Mouse (Mus musculus): ENCODE data around the gene Duox1. TPM values are rescaled to one million over a fixed set of nuclear protein-coding genes. Genes with fewer than 3 reads are reported as not detected.

The Duox1 gene
- 0.08 and 0.22 TPM in 2 replicates for polyA plus RNA-seq (2012; rRNA removed)

DNA sequence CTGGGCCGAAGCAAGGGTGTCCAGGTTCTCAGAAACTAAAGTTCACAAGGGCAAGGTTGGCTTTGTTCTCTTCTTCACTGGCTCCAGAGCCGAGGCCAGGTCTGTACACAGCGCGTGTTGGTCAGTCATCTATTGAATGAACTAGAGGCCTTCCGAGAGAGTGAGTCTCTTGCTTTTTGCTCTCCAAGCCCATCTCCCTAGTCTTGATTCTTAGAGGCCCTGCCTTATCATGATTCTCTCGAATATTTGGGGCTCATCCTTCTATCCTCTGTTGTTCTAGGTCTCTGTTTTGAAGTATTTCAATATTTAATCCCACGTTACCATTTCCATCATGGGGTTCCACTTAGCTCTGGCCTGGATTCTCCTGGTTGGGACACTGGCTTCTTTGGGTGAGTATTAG is at the start of gene Duox1:
TSS of gene Duox1 (plus strand) at position 301 of the 400 bp plus-strand sequence.
- no peak for DNase-seq (ENCODE audit: low read depth)
- TF ChIP-seq POLR2A (IDR thresholded peaks at IDR 0.05; ENCODE audit: borderline replicate concordance, extremely low read depth, insufficient read depth, insufficient read length, poor library complexity, severe bottlenecking) (no peak), CTCF (IDR thresholded peaks at IDR 0.05; ENCODE audit: borderline replicate concordance, extremely low read depth, insufficient read depth, insufficient read length) (no peak)

- DNase-seq (ENCODE audit: low read depth), result no peak
Observed at GRCm38 (mm10) chr2:122266407-122267193, 48.9 kb upstream of the Duox1 start.

DNA sequence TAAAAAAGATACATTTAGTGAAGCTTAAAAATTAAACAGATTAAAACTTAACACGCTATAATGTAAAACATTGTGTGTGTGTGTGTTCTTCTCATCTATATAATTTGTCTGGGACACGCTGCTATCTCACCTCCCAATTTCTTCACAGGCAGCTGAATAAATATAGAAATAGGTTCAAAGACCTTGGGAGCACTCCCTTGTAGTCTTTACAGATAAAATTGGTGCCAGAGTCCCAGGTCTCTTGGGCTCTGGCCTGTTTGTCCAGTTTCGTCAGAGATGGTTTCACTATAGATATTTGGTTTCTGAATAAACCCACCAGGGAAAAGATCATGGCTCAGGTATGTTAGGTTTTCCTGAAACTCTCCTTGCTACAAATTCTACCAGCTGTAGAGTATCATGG is 36.7 kb upstream of the Duox1 start:
- no peak for TF ChIP-seq CTCF (IDR thresholded peaks at IDR 0.05; ENCODE audit: borderline replicate concordance, extremely low read depth, insufficient read depth, insufficient read length)
- TF ChIP-seq POLR2A (IDR thresholded peaks at IDR 0.05; ENCODE audit: borderline replicate concordance, extremely low read depth, insufficient read depth, insufficient read length, poor library complexity, severe bottlenecking), result no peak
- DNase-seq (ENCODE audit: low read depth), result no peak

More at GRCm38 (mm10) chr2:122266407-122267193, 48.9 kb upstream of the Duox1 start:
- TF ChIP-seq POLR2A (IDR thresholded peaks at IDR 0.05; ENCODE audit: borderline replicate concordance, extremely low read depth, insufficient read depth, insufficient read length, poor library complexity, severe bottlenecking) (no peak), CTCF (IDR thresholded peaks at IDR 0.05; ENCODE audit: borderline replicate concordance, extremely low read depth, insufficient read depth, insufficient read length) (no peak)

GRCm38 (mm10) chr2:122284091-122284490 is 31.4 kb upstream of the Duox1 start:
- DNase-seq (ENCODE audit: low read depth), result no peak
- TF ChIP-seq POLR2A (IDR thresholded peaks at IDR 0.05; ENCODE audit: borderline replicate concordance, extremely low read depth, insufficient read depth, insufficient read length, poor library complexity, severe bottlenecking) (no peak), CTCF (IDR thresholded peaks at IDR 0.05; ENCODE audit: borderline replicate concordance, extremely low read depth, insufficient read depth, insufficient read length) (no peak)

GRCm38 (mm10) chr2:122286137-122286536 is 29.3 kb upstream of the Duox1 start:
- no peak for DNase-seq (ENCODE audit: low read depth)
- TF ChIP-seq CTCF (IDR thresholded peaks at IDR 0.05; ENCODE audit: borderline replicate concordance, extremely low read depth, insufficient read depth, insufficient read length), result no peak
- no peak for TF ChIP-seq POLR2A (IDR thresholded peaks at IDR 0.05; ENCODE audit: borderline replicate concordance, extremely low read depth, insufficient read depth, insufficient read length, poor library complexity, severe bottlenecking)

DNA sequence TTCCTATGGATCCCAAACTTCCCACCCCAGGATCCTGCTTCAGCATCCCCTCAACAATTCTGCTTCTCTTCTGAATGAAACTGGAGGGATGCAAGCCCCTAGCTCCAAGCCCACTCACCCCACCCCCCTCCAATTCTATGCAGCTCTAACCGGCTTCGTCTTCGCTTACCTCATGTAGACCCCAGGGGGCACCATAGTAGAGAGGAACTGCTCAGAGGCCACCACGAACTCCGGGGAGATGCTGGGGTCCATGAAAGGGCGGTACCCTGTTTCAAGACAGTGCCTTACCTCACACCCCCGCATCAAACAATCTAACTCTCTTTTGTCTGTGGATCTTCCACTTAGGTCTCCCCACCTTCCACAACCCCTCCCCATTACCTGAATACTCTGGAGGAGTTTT is 20.6 kb upstream of the Duox1 start:
- TF ChIP-seq POLR2A (IDR thresholded peaks at IDR 0.05; ENCODE audit: borderline replicate concordance, extremely low read depth, insufficient read depth, insufficient read length, poor library complexity, severe bottlenecking) (no peak), CTCF (IDR thresholded peaks at IDR 0.05; ENCODE audit: borderline replicate concordance, extremely low read depth, insufficient read depth, insufficient read length) (no peak)
- DNase-seq (ENCODE audit: low read depth), result no peak

GRCm38 (mm10) chr2:122297271-122298095 is 18.0 kb upstream of the Duox1 start:
- peak; percentile 29 for DNase-seq (ENCODE audit: low read depth)

GRCm38 (mm10) chr2:122298096-122298499 is 17.4 kb upstream of the Duox1 start, which contains the start of gene Duox2:
TSS of gene Duox2 (minus strand) at chr2:122298449.
- DNase-seq (ENCODE audit: low read depth), result no peak
- no peak for TF ChIP-seq CTCF (IDR thresholded peaks at IDR 0.05; ENCODE audit: borderline replicate concordance, extremely low read depth, insufficient read depth, insufficient read length)
- no peak for TF ChIP-seq POLR2A (IDR thresholded peaks at IDR 0.05; ENCODE audit: borderline replicate concordance, extremely low read depth, insufficient read depth, insufficient read length, poor library complexity, severe bottlenecking)

More at GRCm38 (mm10) chr2:122297271-122298095, 18.0 kb upstream of the Duox1 start:
- TF ChIP-seq POLR2A (IDR thresholded peaks at IDR 0.05; ENCODE audit: borderline replicate concordance, extremely low read depth, insufficient read depth, insufficient read length, poor library complexity, severe bottlenecking), result no peak
- no peak for TF ChIP-seq CTCF (IDR thresholded peaks at IDR 0.05; ENCODE audit: borderline replicate concordance, extremely low read depth, insufficient read depth, insufficient read length)

- DNase-seq (ENCODE audit: low read depth), result peak; percentile 23
- TF ChIP-seq CTCF (IDR thresholded peaks at IDR 0.05; ENCODE audit: borderline replicate concordance, extremely low read depth, insufficient read depth, insufficient read length) (no peak), POLR2A (IDR thresholded peaks at IDR 0.05; ENCODE audit: borderline replicate concordance, extremely low read depth, insufficient read depth, insufficient read length, poor library complexity, severe bottlenecking) (no peak)
Observed at GRCm38 (mm10) chr2:122298596-122299490, 16.6 kb upstream of the Duox1 start, which contains the start of gene Duoxa2. TSS of gene Duoxa2 (plus strand) at chr2:122298900.

GRCm38 (mm10) chr2:122299911-122300655 is 15.4 kb upstream of the Duox1 start:
- no peak for DNase-seq (ENCODE audit: low read depth)
- TF ChIP-seq CTCF (IDR thresholded peaks at IDR 0.05; ENCODE audit: borderline replicate concordance, extremely low read depth, insufficient read depth, insufficient read length) (no peak), POLR2A (IDR thresholded peaks at IDR 0.05; ENCODE audit: borderline replicate concordance, extremely low read depth, insufficient read depth, insufficient read length, poor library complexity, severe bottlenecking) (no peak)
